Mouse (Mus musculus) erythroblast, embryonic 14.5 days (primary cell): ENCODE data around the gene Mfrp. TPM values are rescaled to one million over a fixed set of nuclear protein-coding genes. Genes with fewer than 3 reads are reported as not detected.

ENCODE experiments used
- H3K27me3 ChIP-seq: 2 replicates; pipeline ENCODE4 v1.6.1; 2012; ENCODE audit warnings: inconsistent platforms; ENCODE audit not compliant: control insufficient read depth
- H3K36me3 ChIP-seq: 2 replicates; pipeline ENCODE4 v1.6.1; 2012; ENCODE audit warnings: mild to moderate bottlenecking, inconsistent platforms; ENCODE audit not compliant: control insufficient read depth
- H3K4me1 ChIP-seq: 2 replicates; pipeline ENCODE4 v1.6.1; 2012; ENCODE audit warnings: inconsistent platforms; ENCODE audit not compliant: control insufficient read depth
- H3K4me3 ChIP-seq: replicated peaks from 2 replicates; pipeline ENCODE3; 2012; ENCODE audit warnings: moderate library complexity, mild to moderate bottlenecking, inconsistent platforms
- H3K9me3 ChIP-seq: 2 replicates; pipeline ENCODE4 v1.6.1; 2012; ENCODE audit warnings: low read length, inconsistent platforms, mixed read lengths; ENCODE audit not compliant: control insufficient read depth
- GATA1 ChIP-seq: IDR thresholded peaks from 2 replicates; pipeline ENCODE4 v1.6.1; 2012; ENCODE audit warnings: low read length, inconsistent platforms, mixed read lengths
- TAL1 ChIP-seq: IDR thresholded peaks from 3 replicates; pipeline ENCODE4 v1.6.1; 2012; ENCODE audit warnings: low read length, inconsistent platforms, mixed read lengths
- polyA plus RNA-seq: library from polyadenylated mRNA; stranded (reverse); fragments of >175 nt; gene quantifications from 2 replicates; pipeline ENCODE4 v1.2.3, GENCODE M21; 2012

Mfrp gene
- not detected in 2 replicates for polyA plus RNA-seq

- no peaks in the 10 kb centered on the region for H3K9me3 ChIP-seq
- H3K36me3 ChIP-seq, result peaks cover 42% of the 10 kb centered on the region
- no peak for TF ChIP-seq TAL1
- no peak for TF ChIP-seq GATA1
Observed at GRCm38 (mm10) chr9:44101490-44101889, at the start of gene Mfrp. TSS of gene Mfrp (plus strand) at chr9:44101729.

GRCm38 (mm10) chr9:44052855-44053254 is 48.7 kb upstream of the Mfrp start:
- H3K9me3 ChIP-seq, result no peaks in the 10 kb centered on the region
- H3K27me3 ChIP-seq, result peaks cover 2% of the 10 kb centered on the region; the same call in 1 of the 2 replicates
- TF ChIP-seq TAL1, result no peak
- TF ChIP-seq GATA1, result no peak
- no peaks in the 10 kb centered on the region for H3K36me3 ChIP-seq
- no peaks in the 10 kb centered on the region for H3K4me1 ChIP-seq
- no peak overlapping the region for H3K4me3 ChIP-seq

More at GRCm38 (mm10) chr9:44101490-44101889, at the start of gene Mfrp:
- Histone ChIP-seq H3K27me3 (no peaks in the 10 kb centered on the region), H3K4me1 (peaks cover 5% of the 10 kb centered on the region), H3K4me3 (no peak within 1 kb of the TSS)

- Histone ChIP-seq H3K27me3 (peaks cover 4% of the 10 kb centered on the region), H3K4me1 (no peaks in the 10 kb centered on the region), H3K9me3 (no peaks in the 10 kb centered on the region), H3K36me3 (no peaks in the 10 kb centered on the region), H3K4me3 (no peak overlapping the region)
- TF ChIP-seq GATA1, result no peak
- TF ChIP-seq TAL1, result no peak
Observed at GRCm38 (mm10) chr9:44053936-44054335, 47.6 kb upstream of the Mfrp start.

- Histone ChIP-seq H3K36me3 (no peaks in the 10 kb centered on the region), H3K27me3 (peaks cover 6% of the 10 kb centered on the region), H3K4me3 (no peak overlapping the region), H3K9me3 (no peaks in the 10 kb centered on the region), H3K4me1 (no peaks in the 10 kb centered on the region)
- TF ChIP-seq GATA1 (no peak), TAL1 (no peak)
Observed at GRCm38 (mm10) chr9:44058606-44059005, 42.9 kb upstream of the Mfrp start.

DNA sequence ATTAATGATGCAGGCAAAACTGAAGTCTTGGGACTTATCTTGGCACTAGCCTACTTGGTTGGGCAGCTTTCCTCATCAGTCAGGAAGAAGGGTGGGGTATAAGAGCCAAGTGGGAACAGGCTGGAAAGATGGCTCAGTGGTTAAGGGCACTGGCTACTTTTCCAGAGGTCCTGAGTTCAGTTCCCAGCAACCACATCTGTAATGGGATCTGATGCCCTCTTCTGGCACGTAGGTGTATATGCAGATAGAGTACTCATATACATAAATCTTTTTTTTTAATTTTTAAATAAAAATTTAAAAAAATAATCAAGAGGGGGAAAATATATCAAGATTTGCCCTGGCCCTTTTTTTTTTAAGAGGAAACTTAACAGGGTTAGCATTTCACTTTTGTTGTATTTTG is 36.4 kb upstream of the Mfrp start:
- no peak for TF ChIP-seq TAL1
- no peak for TF ChIP-seq GATA1
- Histone ChIP-seq H3K9me3 (no peaks in the 10 kb centered on the region), H3K36me3 (no peaks in the 10 kb centered on the region), H3K4me1 (peaks cover 14% of the 10 kb centered on the region), H3K4me3 (no peak overlapping the region), H3K27me3 (peaks cover 3% of the 10 kb centered on the region)

DNA sequence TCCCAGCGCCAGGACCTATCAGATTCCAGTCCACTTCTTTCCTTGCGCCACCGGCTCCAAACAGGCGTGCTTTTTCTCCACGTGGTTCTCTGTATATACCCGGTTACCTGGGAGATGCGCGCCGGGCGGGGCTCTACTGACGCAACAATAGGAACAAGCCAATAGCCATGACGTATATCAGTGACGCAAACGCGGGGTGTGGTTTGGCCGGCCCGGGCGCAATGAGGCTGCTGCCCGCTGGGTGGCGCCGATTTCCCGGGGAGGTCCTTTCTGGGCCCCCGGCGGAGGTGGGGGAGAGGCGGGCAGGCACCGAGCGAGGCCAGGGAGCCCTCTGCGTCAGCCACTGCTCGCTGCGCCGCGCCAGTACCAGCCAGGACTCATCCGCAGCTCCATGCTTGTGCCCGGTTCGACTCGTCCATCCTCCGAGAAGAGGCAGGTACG is 34.7 kb upstream of the Mfrp start, which contains the start of gene Usp2:
Gene Usp2 (plus strand): TSS at position 237 of the 441 bp plus-strand sequence.
- TF ChIP-seq GATA1 (no peak), TAL1 (no peak)
- Histone ChIP-seq H3K9me3 (no peaks in the 10 kb centered on the region), H3K4me3 (peak within 1 kb of the TSS; percentile 62), H3K36me3 (no peaks in the 10 kb centered on the region), H3K4me1 (peaks cover 14% of the 10 kb centered on the region), H3K27me3 (peaks cover 13% of the 10 kb centered on the region)

GRCm38 (mm10) chr9:44067241-44067959 is 34.1 kb upstream of the Mfrp start:
- peak overlapping the region; percentile 62 for H3K4me3 ChIP-seq
- H3K36me3 ChIP-seq, result no peaks in the 10 kb centered on the region
- TF ChIP-seq GATA1 (no peak), TAL1 (no peak)
- no peaks in the 10 kb centered on the region for H3K9me3 ChIP-seq
- peaks cover 14% of the 10 kb centered on the region for H3K4me1 ChIP-seq
- peaks cover 16% of the 10 kb centered on the region for H3K27me3 ChIP-seq

DNA sequence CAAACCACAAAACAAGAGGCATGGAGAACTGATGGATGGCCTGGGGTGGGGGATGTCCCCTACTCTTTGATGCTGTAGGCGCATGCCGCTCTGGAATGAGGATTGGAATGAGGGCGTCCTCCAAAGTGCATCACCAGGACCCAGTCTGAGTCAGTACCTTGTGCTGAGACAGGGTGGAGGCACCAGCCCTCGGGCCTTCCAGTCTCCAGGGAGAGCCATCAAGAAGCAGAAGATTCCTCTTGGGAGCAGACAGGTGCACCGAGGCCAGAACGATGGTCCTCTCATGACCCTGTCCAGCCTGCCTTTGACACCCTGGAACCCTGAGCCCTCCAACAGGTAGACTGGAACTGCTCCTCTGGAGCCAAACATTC is 33.6 kb upstream of the Mfrp start:
- peaks cover 17% of the 10 kb centered on the region for H3K27me3 ChIP-seq

GRCm38 (mm10) chr9:44069252-44069651 is 32.3 kb upstream of the Mfrp start:
- H3K36me3 ChIP-seq, result no peaks in the 10 kb centered on the region
- no peak overlapping the region for H3K4me3 ChIP-seq
- peaks cover 20% of the 10 kb centered on the region for H3K27me3 ChIP-seq
- H3K9me3 ChIP-seq, result no peaks in the 10 kb centered on the region
- TF ChIP-seq TAL1, result no peak
- no peak for TF ChIP-seq GATA1
- peaks cover 14% of the 10 kb centered on the region for H3K4me1 ChIP-seq

More for the DNA sequence above, 33.6 kb upstream of the Mfrp start:
- Histone ChIP-seq H3K4me1 (peaks cover 14% of the 10 kb centered on the region), H3K9me3 (no peaks in the 10 kb centered on the region), H3K4me3 (no peak overlapping the region), H3K36me3 (no peaks in the 10 kb centered on the region)
- TF ChIP-seq TAL1, result no peak
- TF ChIP-seq GATA1, result no peak
